Mouse (Mus musculus): ENCODE results near the gene Dhdds.

GRCm38 (mm10) chr4:133958884-133959283, 41.8 kb downstream of the Dhdds start:
- no peak for TF ChIP-seq CTCF (IDR thresholded peaks at IDR 0.05)
- TF ChIP-seq POLR2A (IDR thresholded peaks at IDR 0.05; ENCODE audit: insufficient read depth, low read depth, low read length), result no peak
